Mouse (Mus musculus): ENCODE results near the gene Taf11.

Taf11 gene

GRCm38 (mm10) chr17:27909622-27910500 lies at the start of gene Taf11:
TSS of gene Taf11 (minus strand) at chr17:27909844.
- ChIA-PET POLR2A (interaction anchor here (0.5 to 2.4 kb wide), 37 partner anchors 10 to 781 kb away, joined by 3 to 11 read pairs (median 3); partner anchors contain the start of genes Tcp11 (in 3 of the 4), Mapk14 (in 1 of the 4) and Uhrf1bp1 (in 1 of the 4)), CTCF (interaction anchor here (0.6 to 2.5 kb wide), 12 partner anchors 12 to 152 kb away, joined by 3 to 7 read pairs (median 3); no protein-coding TSS in a partner anchor)

GRCm38 (mm10) chr17:27957649-27958048 lies 48.0 kb upstream of the Taf11 start:
- ChIA-PET POLR2A (interaction anchor here in 3 of 4 experiments (0.6 to 1.4 kb wide), 4 partner anchors 9 to 117 kb away, joined by 3 to 9 read pairs (median 4); no protein-coding TSS in a partner anchor), CTCF (no interaction called here)

DNA sequence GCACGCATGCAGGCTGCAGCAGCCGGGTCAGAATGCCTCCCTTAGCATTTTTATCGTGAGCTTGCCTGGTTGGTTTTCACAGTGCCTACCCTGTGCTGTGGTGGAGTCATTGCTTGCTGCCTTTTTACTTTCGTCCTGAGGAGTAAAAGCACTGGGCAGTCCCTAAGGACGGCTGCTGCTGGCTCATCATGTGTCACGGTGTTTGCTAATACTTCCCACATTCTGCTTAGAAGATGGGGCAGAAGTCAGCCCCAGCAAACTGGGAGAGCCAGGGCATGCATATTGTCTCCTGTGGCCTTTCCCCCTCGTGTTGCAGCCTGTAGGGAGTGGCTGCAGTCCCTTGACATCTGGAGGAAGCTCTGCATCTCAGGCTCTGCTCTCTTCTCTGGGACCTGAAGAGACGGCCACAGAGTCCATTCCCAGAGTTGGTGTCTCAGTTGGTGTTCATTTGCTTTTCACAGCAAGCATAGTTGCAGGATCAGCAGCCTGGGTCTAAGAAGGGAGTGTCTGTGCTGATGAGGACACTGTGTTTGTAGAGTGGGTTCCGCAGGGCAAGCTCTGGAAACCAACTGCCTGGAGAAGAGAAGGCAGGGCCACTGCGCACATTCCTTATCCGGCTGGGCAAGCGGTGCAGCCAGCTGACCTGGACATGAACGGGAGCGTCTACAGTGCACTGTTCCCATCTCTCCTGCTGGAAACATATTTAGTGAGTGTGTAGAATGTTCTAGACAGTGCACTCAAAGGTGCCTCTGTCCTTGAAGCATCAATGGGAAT lies 45.2 kb upstream of the Taf11 start:
- CTCF ChIA-PET, result interaction anchor here in 1 of 4 experiments (0.9 to 1.5 kb wide), 2 partner anchors 14 to 93 kb away, joined by 3 to 4 read pairs; no protein-coding TSS in a partner anchor
- POLR2A ChIA-PET, result interaction anchor here in 3 of 4 experiments (1.2 to 1.3 kb wide), 3 partner anchors 10 to 27 kb away, joined by 3 to 5 read pairs (median 3); no protein-coding TSS in a partner anchor

DNA sequence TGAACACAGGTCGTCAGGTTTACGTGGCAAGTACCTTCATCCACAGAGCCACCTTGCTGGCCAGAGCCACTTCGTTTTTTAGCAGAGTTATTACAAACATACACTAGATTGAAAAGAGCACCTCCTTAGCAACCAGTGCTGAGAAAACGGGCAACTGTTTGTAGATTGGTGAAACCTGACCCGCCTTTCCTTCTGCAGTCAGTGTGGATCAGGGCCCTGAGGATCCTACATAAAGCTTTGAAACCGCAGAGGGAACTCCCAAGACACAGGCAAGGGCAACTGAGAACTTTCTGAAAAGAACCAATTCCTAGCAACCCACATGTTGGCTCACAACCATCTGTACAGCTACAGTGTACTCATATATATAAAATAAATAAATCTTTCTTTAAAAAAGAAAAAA lies 43.5 kb upstream of the Taf11 start:
- POLR2A ChIA-PET, result interaction anchor here in 2 of 4 experiments (0.5 to 1.0 kb wide), 3 partner anchors 8 to 101 kb away, joined by 3 to 5 read pairs (median 3); no protein-coding TSS in a partner anchor
- CTCF ChIA-PET, result interaction anchor here in 2 of 4 experiments (1.0 to 1.5 kb wide), 4 partner anchors 16 to 108 kb away, joined by 3 to 4 read pairs (median 4); no protein-coding TSS in a partner anchor

DNA sequence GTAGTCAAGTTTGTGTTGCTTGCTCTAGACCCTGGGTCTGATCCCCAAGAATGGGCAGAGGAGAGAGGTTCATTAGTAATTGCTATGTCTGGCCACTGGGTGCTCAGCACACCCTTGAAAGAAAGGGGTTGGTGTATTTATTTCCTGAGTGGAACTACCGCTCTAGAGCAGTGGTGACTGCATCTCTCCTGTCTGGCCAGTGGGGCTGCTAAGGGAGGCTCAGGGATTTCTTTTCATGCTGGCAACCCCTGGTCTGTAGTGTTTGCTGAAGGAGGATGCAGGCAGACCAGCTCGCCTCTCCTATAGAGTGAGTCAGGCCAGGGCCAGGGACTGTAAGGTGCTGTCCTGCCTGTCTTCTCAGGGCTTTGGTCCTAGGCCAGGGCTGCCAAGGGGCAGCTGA lies 37.5 kb upstream of the Taf11 start:
- POLR2A ChIA-PET, result interaction anchor here in 3 of 4 experiments (0.8 to 1.9 kb wide), 6 partner anchors 9 to 90 kb away, joined by 3 to 8 read pairs (median 3); no protein-coding TSS in a partner anchor
- CTCF ChIA-PET, result interaction anchor here in 2 of 4 experiments (0.8 to 0.9 kb wide), 2 partner anchors 22 kb away, joined by 3 to 5 read pairs; no protein-coding TSS in a partner anchor

- ChIA-PET POLR2A (interaction anchor here in 2 of 4 experiments (0.6 to 1.0 kb wide), 5 partner anchors 37 to 743 kb away, joined by 3 to 5 read pairs (median 4); partner anchors contain the start of gene Anks1 (in 1 of the 2)), CTCF (interaction anchor here in 2 of 4 experiments (0.6 to 0.7 kb wide), 3 partner anchors 9 to 1528 kb away, joined by 3 to 8 read pairs (median 3); no protein-coding TSS in a partner anchor)
These were observed 36.7 kb upstream of the Taf11 start for GRCm38 (mm10) chr17:27946371-27946770.

DNA sequence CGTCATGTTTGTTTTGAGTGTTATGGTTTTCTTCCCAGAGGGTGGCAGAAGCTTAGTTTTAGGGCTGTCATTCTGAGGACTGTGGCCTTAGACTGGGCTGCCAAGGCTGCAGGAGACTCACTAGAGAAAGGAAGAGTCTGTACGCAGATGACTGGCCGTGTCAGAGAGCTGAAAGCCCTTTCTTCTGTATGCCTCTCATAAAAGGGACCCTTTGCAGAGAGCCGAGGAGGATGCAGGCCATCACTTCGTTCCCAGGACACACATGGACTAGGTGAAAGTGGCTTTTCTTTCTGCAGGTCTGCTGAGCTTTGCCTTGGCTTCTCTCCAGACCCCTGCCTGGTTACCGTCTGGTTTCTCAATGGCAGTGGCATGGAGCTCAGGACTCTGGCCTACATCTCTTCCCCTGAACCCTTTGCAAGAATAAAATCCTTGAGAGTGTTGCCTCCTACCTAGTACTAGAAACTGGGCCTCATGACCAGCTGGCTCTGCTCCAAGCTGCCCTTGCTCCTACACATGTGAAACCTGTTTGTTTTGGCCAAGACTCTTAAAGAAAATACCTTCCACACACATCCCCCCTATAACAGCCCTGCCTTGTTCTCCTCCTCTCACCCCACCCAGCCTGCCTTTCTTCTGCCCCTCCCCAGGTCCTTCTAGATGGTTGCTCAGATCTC lies 36.0 kb upstream of the Taf11 start:
- CTCF ChIA-PET, result interaction anchor here in 3 of 4 experiments (0.6 to 1.4 kb wide), 6 partner anchors 9 to 1527 kb away, joined by 3 to 8 read pairs (median 4); no protein-coding TSS in a partner anchor
- POLR2A ChIA-PET, result interaction anchor here in 1 of 4 experiments (0.6 kb wide), 2 partner anchors 404 to 617 kb away, joined by 4 to 5 read pairs; no protein-coding TSS in a partner anchor

DNA sequence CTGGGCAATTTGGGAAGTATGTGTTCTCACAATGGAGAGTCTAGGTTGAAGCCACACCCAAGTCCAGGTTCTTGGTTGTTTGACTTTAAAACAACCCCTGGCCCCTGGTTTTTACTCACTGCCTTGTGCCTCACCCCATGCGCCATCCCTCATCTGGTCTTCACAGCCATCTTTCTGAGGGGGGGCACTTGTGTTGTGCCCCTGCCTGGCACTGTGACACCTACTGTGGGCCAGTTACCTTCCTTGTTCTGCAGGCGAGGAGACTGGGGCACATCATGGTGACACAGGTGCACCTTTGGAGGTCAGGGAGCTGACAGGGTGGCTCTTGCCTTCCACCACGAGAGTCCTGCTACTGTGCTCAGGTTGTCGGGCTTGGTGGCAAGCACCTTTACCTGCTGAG lies 32.5 kb upstream of the Taf11 start:
- ChIA-PET CTCF (interaction anchor here in 3 of 4 experiments (0.6 to 0.7 kb wide), 3 partner anchors 105 to 691 kb away, joined by 3 to 4 read pairs (median 3); no protein-coding TSS in a partner anchor), POLR2A (interaction anchor here in 2 of 4 experiments (0.5 to 1.5 kb wide), 4 partner anchors 8 to 1141 kb away, joined by 3 to 5 read pairs (median 4); no protein-coding TSS in a partner anchor)

GRCm38 (mm10) chr17:27941698-27942097 lies 32.1 kb upstream of the Taf11 start:
- POLR2A ChIA-PET, result interaction anchor here in 3 of 4 experiments (1.1 to 1.9 kb wide), 3 partner anchors 8 to 43 kb away, joined by 3 to 5 read pairs (median 4); no protein-coding TSS in a partner anchor
- CTCF ChIA-PET, result interaction anchor here in 2 of 4 experiments (0.6 kb wide), 2 partner anchors 104 to 691 kb away, joined by 3 to 4 read pairs; no protein-coding TSS in a partner anchor

DNA sequence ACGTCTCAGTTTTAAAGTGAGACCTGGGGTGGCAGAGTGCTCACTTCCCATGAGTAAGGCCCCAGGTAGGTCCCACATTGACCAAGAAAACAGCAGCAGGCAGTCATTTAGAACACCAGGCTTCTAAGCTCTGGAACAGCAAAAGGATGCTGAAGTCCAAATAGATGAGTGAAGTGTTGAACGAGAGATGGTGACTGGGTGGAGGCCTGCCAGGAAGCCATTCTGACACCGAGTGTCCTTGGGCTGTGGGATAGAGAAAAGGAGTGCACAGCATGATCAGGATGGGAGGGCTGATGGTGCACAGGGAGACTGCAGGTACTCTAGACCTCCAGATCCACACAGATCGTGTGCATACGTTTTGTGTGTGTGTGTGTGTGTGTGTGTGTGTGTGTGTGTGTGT lies 31.5 kb upstream of the Taf11 start:
- ChIA-PET CTCF (interaction anchor here in 2 of 4 experiments (0.6 kb wide), 2 partner anchors 104 to 690 kb away, joined by 3 to 4 read pairs; no protein-coding TSS in a partner anchor), POLR2A (interaction anchor here in 3 of 4 experiments (0.7 to 1.9 kb wide), 9 partner anchors 8 to 310 kb away, joined by 3 to 7 read pairs (median 4); partner anchors contain the start of genes Anks1 (in 1 of the 3) and Taf11 (in 1 of the 3))

DNA sequence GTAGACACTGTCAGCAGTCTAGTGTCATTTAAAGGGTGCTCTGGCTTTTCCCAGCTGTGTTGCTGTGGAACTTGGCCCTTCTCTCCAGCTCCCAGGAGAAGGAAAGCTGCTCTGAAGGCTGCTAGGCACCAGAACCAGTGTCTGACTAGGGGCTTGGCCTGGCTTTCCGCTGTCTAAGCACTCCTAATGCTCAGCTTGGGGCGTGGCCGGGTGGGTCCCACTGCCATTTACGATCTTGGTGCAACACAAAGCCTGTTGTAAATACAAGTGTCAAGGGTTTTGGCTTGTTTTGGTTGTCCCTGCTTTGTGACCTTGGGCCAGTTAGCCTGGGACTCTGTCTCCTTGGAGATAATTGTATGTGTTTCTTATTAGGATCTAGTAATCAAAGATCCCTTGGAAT lies 30.7 kb upstream of the Taf11 start:
- CTCF ChIA-PET, result interaction anchor here in 2 of 4 experiments (0.6 to 1.0 kb wide), 3 partner anchors 14 to 108 kb away, joined by 3 to 5 read pairs (median 3); no protein-coding TSS in a partner anchor
- POLR2A ChIA-PET, result interaction anchor here (0.6 to 1.9 kb wide), 27 partner anchors 9 to 1462 kb away, joined by 3 to 7 read pairs (median 3); partner anchors contain the start of genes Anks1 (in 1 of the 4), D17Wsu92e (in 1 of the 4), Hmga1 (in 1 of the 4) and Taf11 (in 1 of the 4)

DNA sequence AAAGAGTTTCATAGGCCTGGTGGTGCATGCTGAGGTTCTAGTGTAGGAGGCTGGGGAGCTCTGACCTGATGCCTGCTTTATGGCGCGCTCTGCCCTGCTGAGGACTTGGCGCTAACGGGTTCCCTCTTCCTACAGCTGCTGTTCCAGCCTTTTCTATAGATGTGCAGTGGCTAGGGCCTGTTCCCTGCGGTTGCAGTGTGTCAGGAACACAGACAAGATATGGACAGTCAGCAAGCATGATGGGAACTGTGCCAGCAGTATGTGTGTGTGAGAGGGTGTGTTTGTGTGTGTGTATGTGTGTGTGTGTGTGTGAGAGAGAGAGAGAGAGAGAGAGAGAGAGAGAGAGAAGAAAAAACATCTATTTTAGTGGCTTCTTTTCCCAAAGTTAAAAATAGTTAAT lies 29.4 kb upstream of the Taf11 start:
- POLR2A ChIA-PET, result interaction anchor here in 2 of 4 experiments (1.5 to 1.9 kb wide), 3 partner anchors 9 to 128 kb away, joined by 3 to 8 read pairs (median 7); no protein-coding TSS in a partner anchor
- CTCF ChIA-PET, result interaction anchor here in 1 of 4 experiments (0.6 kb wide), 1 partner anchor 329 kb away, joined by 5 read pairs; no protein-coding TSS in a partner anchor

DNA sequence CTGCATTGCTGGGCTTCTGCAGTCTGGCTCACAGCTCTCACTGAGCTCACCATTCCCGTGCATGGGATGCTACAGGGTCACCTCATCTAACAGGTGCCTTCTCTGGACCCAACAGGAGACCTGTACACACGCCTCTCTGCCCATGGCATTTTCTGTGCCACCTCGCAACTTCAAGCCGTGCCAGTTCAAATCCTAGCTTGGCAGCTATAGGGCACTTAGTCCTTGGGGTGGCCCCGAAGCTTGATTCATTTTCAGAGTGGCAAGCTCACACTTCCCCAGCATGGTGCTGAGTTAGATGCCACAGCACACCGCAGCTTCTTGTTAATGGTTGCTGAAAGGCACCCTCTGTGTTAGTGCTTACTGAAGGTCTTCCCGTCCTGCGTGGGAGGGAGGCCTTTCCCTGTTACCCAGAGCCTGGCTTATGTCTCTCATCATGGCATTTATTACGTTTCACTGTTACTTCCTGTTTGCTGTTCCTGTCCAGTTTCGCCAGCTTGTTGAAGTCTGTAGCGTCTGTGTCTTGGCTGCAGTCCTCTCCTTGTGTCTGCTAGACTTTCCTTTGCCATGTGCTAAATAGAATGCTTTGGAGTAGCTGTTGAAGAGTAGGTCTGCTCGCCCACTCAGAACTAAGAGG lies 28.6 kb upstream of the Taf11 start:
- POLR2A ChIA-PET, result interaction anchor here (0.5 to 2.8 kb wide), 13 partner anchors 10 to 318 kb away, joined by 3 to 9 read pairs (median 4); partner anchors contain the start of genes Taf11 (in 2 of the 4) and Anks1 (in 1 of the 4)
- CTCF ChIA-PET, result interaction anchor here in 3 of 4 experiments (0.6 to 0.7 kb wide), 4 partner anchors 34 to 330 kb away, joined by 4 to 14 read pairs (median 6); no protein-coding TSS in a partner anchor

- CTCF ChIA-PET, result interaction anchor here in 3 of 4 experiments (0.5 to 1.4 kb wide), 4 partner anchors 9 to 914 kb away, joined by 3 to 5 read pairs (median 4); no protein-coding TSS in a partner anchor
- POLR2A ChIA-PET, result interaction anchor here in 2 of 4 experiments (0.6 to 2.8 kb wide), 13 partner anchors 10 to 137 kb away, joined by 3 to 9 read pairs (median 4); no protein-coding TSS in a partner anchor
These were observed 27.5 kb upstream of the Taf11 start for GRCm38 (mm10) chr17:27937054-27937615.

- CTCF ChIA-PET, result interaction anchor here in 1 of 4 experiments (0.9 to 1.7 kb wide), 2 partner anchors 34 to 114 kb away, joined by 3 to 4 read pairs; no protein-coding TSS in a partner anchor
- POLR2A ChIA-PET, result interaction anchor here in 1 of 4 experiments (1.0 kb wide), 1 partner anchor 8 kb away, joined by 3 read pairs; no protein-coding TSS in a partner anchor
These were observed 25.4 kb upstream of the Taf11 start for GRCm38 (mm10) chr17:27935091-27935490.
